Mouse (Mus musculus): ENCODE measurements around the gene Zrsr1. TPM values are rescaled to one million over a fixed set of nuclear protein-coding genes. Genes with fewer than 3 reads are reported as not detected.

Gene Zrsr1
- polyA plus RNA-seq, 1 experiment from 2014 or later, result 4.8 TPM

DNA sequence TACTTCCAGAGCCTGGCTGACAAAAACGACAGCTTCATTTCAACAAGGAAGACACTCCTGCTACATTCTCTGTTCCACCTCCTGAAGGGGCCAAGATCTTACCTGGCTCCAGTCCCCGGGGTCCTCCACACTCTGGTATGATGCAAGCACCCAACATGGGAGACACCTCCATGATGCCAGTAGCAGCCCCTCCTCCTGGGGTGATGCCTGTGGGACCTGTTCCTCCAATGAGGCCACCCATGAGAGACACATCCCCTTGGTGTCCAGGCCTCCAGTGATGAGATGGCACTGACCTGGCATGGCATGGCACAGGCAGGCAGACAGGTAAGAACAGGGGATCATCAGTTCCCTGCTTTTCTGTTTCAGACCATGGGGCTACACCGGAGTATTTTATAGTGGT is 6.4 kb downstream of the Zrsr1 start:
- 89% methylated on average over 3 of the region's 3 CpGs for WGBS

GRCm38 (mm10) chr11:22978711-22979110 is 6.9 kb downstream of the Zrsr1 start:
- no peak overlapping the region for H3K4me3 ChIP-seq (ENCODE audit: low read depth, low read length)
- no peaks in the 10 kb centered on the region for H3K4me1 ChIP-seq (ENCODE audit: control insufficient read depth, insufficient read depth, low read length)
- H3K36me3 ChIP-seq (replicated peaks; ENCODE audit: control insufficient read depth, insufficient read depth, low read depth, low read length), result no peaks in the 10 kb centered on the region; the same call in none of the 2 replicates
- no peak overlapping the region for H3K9ac ChIP-seq (replicated peaks; ENCODE audit: low read length)
- H3K9me3 ChIP-seq (replicated peaks; ENCODE audit: control insufficient read depth, low read length), result no peaks in the 10 kb centered on the region
- H3K27me3 ChIP-seq (ENCODE audit: control insufficient read depth, insufficient read depth, low read length), result no peaks in the 10 kb centered on the region
- H3K27ac ChIP-seq (replicated peaks; ENCODE audit: low read depth, low read length), result no peak overlapping the region
- H3K4me2 ChIP-seq (ENCODE audit: low read depth, low read length), result no peak overlapping the region
- no peak for DNase-seq (ENCODE audit: low spot score)
- 67% methylated on average over 1 of the region's 1 CpGs for WGBS
- no peak for ATAC-seq (replicated peaks; ENCODE audit: insufficient number of reproducible peaks, low FRiP score, low TSS enrichment, low read depth)

More for the DNA sequence above, 6.4 kb downstream of the Zrsr1 start:
- no peak for DNase-seq (ENCODE audit: low spot score)
- H3K4me1 ChIP-seq (ENCODE audit: control insufficient read depth, insufficient read depth, low read length), result no peaks in the 10 kb centered on the region
- no peak overlapping the region for H3K4me3 ChIP-seq (ENCODE audit: low read depth, low read length)
- H3K27ac ChIP-seq (replicated peaks; ENCODE audit: low read depth, low read length), result no peak overlapping the region
- H3K4me2 ChIP-seq (ENCODE audit: low read depth, low read length), result no peak overlapping the region
- no peaks in the 10 kb centered on the region; the same call in none of the 2 replicates for H3K36me3 ChIP-seq (replicated peaks; ENCODE audit: control insufficient read depth, insufficient read depth, low read depth, low read length)
- H3K9me3 ChIP-seq (replicated peaks; ENCODE audit: control insufficient read depth, low read length), result no peaks in the 10 kb centered on the region
- H3K9ac ChIP-seq (replicated peaks; ENCODE audit: low read length), result no peak overlapping the region
- no peaks in the 10 kb centered on the region for H3K27me3 ChIP-seq (ENCODE audit: control insufficient read depth, insufficient read depth, low read length)
- no peak for ATAC-seq (replicated peaks; ENCODE audit: insufficient number of reproducible peaks, low FRiP score, low TSS enrichment, low read depth)

DNA sequence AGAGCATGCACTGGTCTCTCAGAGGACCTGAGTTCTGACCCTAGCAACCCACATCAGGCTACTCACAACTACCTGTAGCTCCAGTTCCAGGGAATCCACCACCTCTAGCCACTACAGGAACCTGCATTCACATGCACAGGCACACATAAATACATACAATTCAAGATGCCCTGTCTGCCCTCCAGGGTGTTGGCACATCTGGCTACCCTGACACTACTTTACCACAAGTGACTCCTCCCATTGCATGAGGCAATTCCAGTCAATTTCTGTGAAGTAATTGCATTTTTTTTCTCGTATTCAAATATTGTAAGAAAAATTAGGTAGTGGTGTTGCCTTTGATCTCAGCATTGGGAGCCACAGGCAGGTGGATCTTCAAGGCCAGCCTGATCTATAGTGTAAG is 7.4 kb downstream of the Zrsr1 start:
- ATAC-seq (replicated peaks; ENCODE audit: insufficient number of reproducible peaks, low FRiP score, low TSS enrichment, low read depth) (no peak), DNase-seq (ENCODE audit: low spot score) (no peak)
- Histone ChIP-seq H3K9me3 (replicated peaks; ENCODE audit: control insufficient read depth, low read length) (no peaks in the 10 kb centered on the region), H3K27me3 (ENCODE audit: control insufficient read depth, insufficient read depth, low read length) (no peaks in the 10 kb centered on the region), H3K4me3 (ENCODE audit: low read depth, low read length) (no peak overlapping the region), H3K4me1 (ENCODE audit: control insufficient read depth, insufficient read depth, low read length) (no peaks in the 10 kb centered on the region), H3K4me2 (ENCODE audit: low read depth, low read length) (no peak overlapping the region), H3K36me3 (replicated peaks; ENCODE audit: control insufficient read depth, insufficient read depth, low read depth, low read length) (no peaks in the 10 kb centered on the region; the same call in 1 of the 2 replicates), H3K9ac (replicated peaks; ENCODE audit: low read length) (no peak overlapping the region), H3K27ac (replicated peaks; ENCODE audit: low read depth, low read length) (no peak overlapping the region)
- WGBS, result 94% methylated on average over 1 of the region's 1 CpGs

GRCm38 (mm10) chr11:22981041-22981440 is 9.2 kb downstream of the Zrsr1 start:
- Histone ChIP-seq H3K9me3 (replicated peaks; ENCODE audit: control insufficient read depth, low read length) (no peaks in the 10 kb centered on the region), H3K36me3 (replicated peaks; ENCODE audit: control insufficient read depth, insufficient read depth, low read depth, low read length) (no peaks in the 10 kb centered on the region; the same call in 1 of the 2 replicates), H3K27me3 (ENCODE audit: control insufficient read depth, insufficient read depth, low read length) (no peaks in the 10 kb centered on the region), H3K27ac (replicated peaks; ENCODE audit: low read depth, low read length) (no peak overlapping the region), H3K4me1 (ENCODE audit: control insufficient read depth, insufficient read depth, low read length) (no peaks in the 10 kb centered on the region), H3K9ac (replicated peaks; ENCODE audit: low read length) (peak overlapping the region; percentile 67), H3K4me3 (ENCODE audit: low read depth, low read length) (peak overlapping the region; percentile 62), H3K4me2 (ENCODE audit: low read depth, low read length) (peak overlapping the region; percentile 45)
- ATAC-seq (replicated peaks; ENCODE audit: insufficient number of reproducible peaks, low FRiP score, low TSS enrichment, low read depth), result no peak; the same call in 1 of the 2 replicates
- no peak for DNase-seq (ENCODE audit: low spot score)
- WGBS, result 54% methylated on average over 4 of the region's 4 CpGs

DNA sequence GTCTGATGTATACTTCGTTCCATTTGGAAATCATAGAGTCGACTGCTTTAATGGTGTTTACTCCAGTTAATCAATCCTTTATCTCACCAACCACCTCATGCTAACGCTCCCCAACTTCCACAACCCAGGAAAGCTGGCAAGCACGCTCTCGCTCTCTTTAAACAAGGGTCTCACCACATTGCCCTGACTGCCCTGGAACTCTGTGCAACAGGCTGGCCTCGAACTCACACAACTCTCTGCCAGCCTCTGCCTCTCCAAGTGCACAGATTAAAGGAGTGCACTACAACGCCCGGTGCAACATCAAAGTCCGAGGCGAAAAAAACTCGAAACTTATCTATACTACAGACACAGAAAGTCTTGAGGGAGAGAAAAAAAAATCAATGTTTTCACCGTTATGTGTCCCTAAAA is 9.7 kb downstream of the Zrsr1 start:
- 5% methylated on average over 12 of the region's 12 CpGs for WGBS
- Histone ChIP-seq H3K9ac (replicated peaks; ENCODE audit: low read length) (peak overlapping the region; percentile 67), H3K36me3 (replicated peaks; ENCODE audit: control insufficient read depth, insufficient read depth, low read depth, low read length) (no peaks in the 10 kb centered on the region; the same call in 1 of the 2 replicates), H3K27me3 (ENCODE audit: control insufficient read depth, insufficient read depth, low read length) (no peaks in the 10 kb centered on the region), H3K4me3 (ENCODE audit: low read depth, low read length) (peak overlapping the region; percentile 62), H3K4me1 (ENCODE audit: control insufficient read depth, insufficient read depth, low read length) (no peaks in the 10 kb centered on the region), H3K9me3 (replicated peaks; ENCODE audit: control insufficient read depth, low read length) (no peaks in the 10 kb centered on the region), H3K27ac (replicated peaks; ENCODE audit: low read depth, low read length) (peak overlapping the region; percentile 92), H3K4me2 (ENCODE audit: low read depth, low read length) (peak overlapping the region; percentile 45)
- ATAC-seq (replicated peaks; ENCODE audit: insufficient number of reproducible peaks, low FRiP score, low TSS enrichment, low read depth) (peak; percentile 53), DNase-seq (ENCODE audit: low spot score) (no peak)

GRCm38 (mm10) chr11:22981984-22982757 is 10.4 kb downstream of the Zrsr1 start, which contains the start of the genes Gm28048 and Commd1:
TSS of gene Gm28048 (minus strand) at chr11:22982090.
TSS of gene Commd1 (minus strand) at chr11:22982382.
- Histone ChIP-seq H3K4me1 (ENCODE audit: control insufficient read depth, insufficient read depth, low read length) (no peaks in the 10 kb centered on the region), H3K36me3 (replicated peaks; ENCODE audit: control insufficient read depth, insufficient read depth, low read depth, low read length) (no peaks in the 10 kb centered on the region; the same call in 1 of the 2 replicates), H3K27me3 (ENCODE audit: control insufficient read depth, insufficient read depth, low read length) (no peaks in the 10 kb centered on the region), H3K4me3 (ENCODE audit: low read depth, low read length) (peak within 1 kb of the TSS; percentile 62), H3K27ac (replicated peaks; ENCODE audit: low read depth, low read length) (peak within 1 kb of the TSS; percentile 92), H3K9ac (replicated peaks; ENCODE audit: low read length) (peak within 1 kb of the TSS; percentile 67), H3K4me2 (ENCODE audit: low read depth, low read length) (peak within 1 kb of the TSS; percentile 45), H3K9me3 (replicated peaks; ENCODE audit: control insufficient read depth, low read length) (no peaks in the 10 kb centered on the region)
- ATAC-seq (replicated peaks; ENCODE audit: insufficient number of reproducible peaks, low FRiP score, low TSS enrichment, low read depth) (peak; percentile 92), DNase-seq (ENCODE audit: low spot score) (peak; percentile 95)
- WGBS, result 3% methylated on average over 42 of the region's 42 CpGs

DNA sequence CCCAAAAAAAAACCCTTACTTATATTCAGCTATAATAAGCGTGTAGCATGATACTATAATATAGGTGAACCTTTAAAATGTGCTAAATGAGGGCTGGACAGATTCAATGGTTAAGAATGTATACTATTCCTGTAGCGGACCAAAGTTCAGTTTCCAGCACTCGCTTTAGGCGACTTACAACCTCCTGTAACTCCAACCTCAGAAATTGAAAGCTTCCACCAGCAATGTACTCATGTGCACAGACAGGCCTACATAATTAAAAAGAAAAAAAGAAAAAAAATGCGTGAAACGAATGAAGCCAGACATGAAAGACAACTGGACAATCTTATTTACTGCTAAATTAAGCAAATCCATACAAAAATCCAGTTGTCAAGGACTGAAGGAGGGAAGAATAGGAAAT is 11.0 kb downstream of the Zrsr1 start:
- DNase-seq (ENCODE audit: low spot score) (no peak), ATAC-seq (replicated peaks; ENCODE audit: insufficient number of reproducible peaks, low FRiP score, low TSS enrichment, low read depth) (no peak)
- no peaks in the 10 kb centered on the region for H3K9me3 ChIP-seq (replicated peaks; ENCODE audit: control insufficient read depth, low read length)
- H3K4me2 ChIP-seq (ENCODE audit: low read depth, low read length), result no peak overlapping the region
- no peak overlapping the region for H3K27ac ChIP-seq (replicated peaks; ENCODE audit: low read depth, low read length)
- 76% methylated on average over 6 of the region's 6 CpGs for WGBS
- H3K9ac ChIP-seq (replicated peaks; ENCODE audit: low read length), result no peak overlapping the region
- H3K27me3 ChIP-seq (ENCODE audit: control insufficient read depth, insufficient read depth, low read length), result no peaks in the 10 kb centered on the region
- H3K36me3 ChIP-seq (replicated peaks; ENCODE audit: control insufficient read depth, insufficient read depth, low read depth, low read length), result no peaks in the 10 kb centered on the region; the same call in 1 of the 2 replicates
- no peak overlapping the region for H3K4me3 ChIP-seq (ENCODE audit: low read depth, low read length)
- no peaks in the 10 kb centered on the region for H3K4me1 ChIP-seq (ENCODE audit: control insufficient read depth, insufficient read depth, low read length)

DNA sequence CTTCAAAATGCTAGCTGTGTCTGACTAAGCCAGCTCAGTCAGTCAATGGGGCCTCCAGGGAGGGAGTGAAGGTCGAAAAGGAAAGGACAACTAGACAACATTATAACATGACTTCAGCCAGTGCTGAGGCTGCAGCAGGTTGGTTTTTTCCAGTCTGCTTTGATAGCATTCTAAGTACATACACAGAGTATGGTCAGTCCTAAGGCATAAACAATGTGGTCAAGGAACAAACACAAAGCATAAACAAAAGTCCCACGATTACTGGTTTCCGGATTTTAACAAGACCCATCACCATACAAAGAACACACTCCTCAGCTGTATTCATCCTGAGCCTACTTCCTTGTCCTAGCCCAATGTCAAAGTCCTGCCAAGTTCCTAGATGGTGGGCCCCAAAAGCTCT is 13.7 kb downstream of the Zrsr1 start:
- Histone ChIP-seq H3K9ac (replicated peaks; ENCODE audit: low read length) (no peak overlapping the region), H3K4me3 (ENCODE audit: low read depth, low read length) (no peak overlapping the region), H3K27ac (replicated peaks; ENCODE audit: low read depth, low read length) (no peak overlapping the region), H3K27me3 (ENCODE audit: control insufficient read depth, insufficient read depth, low read length) (no peaks in the 10 kb centered on the region), H3K4me2 (ENCODE audit: low read depth, low read length) (no peak overlapping the region), H3K9me3 (replicated peaks; ENCODE audit: control insufficient read depth, low read length) (no peaks in the 10 kb centered on the region), H3K36me3 (replicated peaks; ENCODE audit: control insufficient read depth, insufficient read depth, low read depth, low read length) (no peaks in the 10 kb centered on the region; the same call in 1 of the 2 replicates), H3K4me1 (ENCODE audit: control insufficient read depth, insufficient read depth, low read length) (no peaks in the 10 kb centered on the region)
- WGBS, result 80% methylated on average over 3 of the region's 3 CpGs
- DNase-seq (ENCODE audit: low spot score), result no peak
- no peak for ATAC-seq (replicated peaks; ENCODE audit: insufficient number of reproducible peaks, low FRiP score, low TSS enrichment, low read depth)
